Mouse (Mus musculus) mammary gland, adult 2 months (tissue): ENCODE measurements around the gene Klrd1. TPM values are rescaled to one million over a fixed set of nuclear protein-coding genes. Genes with fewer than 3 reads are reported as not detected.

Source experiments
- polyA plus RNA-seq: library from polyadenylated mRNA; depleted of rRNA; stranded (reverse); fragments of >200 nt; gene quantifications from 2 replicates; pipeline ENCODE4 v1.2.3, GENCODE M21; 2012; ENCODE audit warnings: low replicate concordance; rRNA removed

The Klrd1 gene
- 0.81 and 2.4 TPM in 2 replicates for polyA plus RNA-seq

DNA sequence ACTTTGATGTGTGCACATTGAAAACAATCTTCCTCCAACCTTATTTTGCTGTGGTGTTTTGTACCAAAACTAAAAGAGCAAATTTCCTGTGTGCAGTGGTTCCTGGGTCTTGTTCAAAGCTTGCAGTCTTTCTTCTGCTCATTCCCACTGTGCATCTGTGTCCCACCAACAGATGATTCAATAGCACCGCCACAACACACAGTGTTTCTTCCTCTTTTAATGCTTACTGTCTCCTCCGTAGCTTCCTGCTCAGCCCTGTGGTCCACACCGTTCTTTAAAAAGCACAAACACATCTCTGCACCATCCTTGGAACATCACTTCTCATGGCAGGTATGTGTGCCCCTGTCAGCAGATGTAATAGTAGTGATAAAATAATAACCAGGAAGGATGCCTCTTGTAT is at the start of gene Klrd1:
Gene Klrd1, plus strand, starts transcription at position 275 of the 400 bp plus-strand sequence.

GRCm38 (mm10) chr6:129577605-129578004 is 14.0 kb upstream of the Klrd1 start, which contains the start of gene Klre1:
Gene Klre1 (plus strand): TSS chr6:129577905.

DNA sequence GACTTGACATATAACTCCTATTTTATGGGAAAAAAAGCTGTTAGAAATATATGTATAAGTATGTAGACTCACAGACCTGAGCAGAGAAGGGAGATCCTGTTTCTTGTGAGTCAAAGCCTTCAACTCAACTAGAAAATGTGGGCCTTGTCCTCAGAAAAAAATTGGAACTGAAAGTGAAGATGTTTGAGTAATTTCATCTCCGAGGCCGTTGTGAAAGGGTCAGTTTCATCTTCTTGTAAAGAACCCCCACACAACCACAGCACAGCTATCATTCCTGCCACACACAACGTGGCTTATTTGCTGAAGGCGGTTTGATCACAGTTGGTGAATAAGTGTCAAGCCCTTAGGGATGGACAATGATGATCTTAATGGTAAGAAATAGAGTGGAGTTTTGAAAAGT is 32.2 kb downstream of the Klrd1 start, which contains the start of gene Klrk1:
Gene Klrk1, minus strand, starts transcription at position 130 of the 400 bp plus-strand sequence.

GRCm38 (mm10) chr6:129643237-129643636 is 51.7 kb downstream of the Klrd1 start, which contains the start of gene Klrc3:
Gene Klrc3 (minus strand): TSS chr6:129643337.

Other genes starting within 250 kb of the Klrd1 start
- 2.3 and 6.0 TPM in 2 replicates for gene Clec12a, start 249.1 kb upstream of the Klrd1 start, polyA plus RNA-seq
- 0.24 TPM in 1 of 2 replicates, not detected in the other for gene Clec12b, start 205.9 kb upstream of the Klrd1 start, polyA plus RNA-seq
- 0.17 and 0.33 TPM in 2 replicates for gene Clec1b, start 194.5 kb upstream of the Klrd1 start, polyA plus RNA-seq
- 2.1 and 3.8 TPM in 2 replicates for gene Clec9a, start 182.9 kb upstream of the Klrd1 start, polyA plus RNA-seq
- 1.9 and 3.4 TPM in 2 replicates for gene Clec1a, start 139.8 kb upstream of the Klrd1 start, polyA plus RNA-seq
- 0.05 and 0.17 TPM in 2 replicates for gene Olr1, start 84.6 kb upstream of the Klrd1 start, polyA plus RNA-seq
- gene Tmem52b, start 79.2 kb upstream of the Klrd1 start, polyA plus RNA-seq = not detected in 2 replicates
- gene Gabarapl1, start 58.6 kb upstream of the Klrd1 start, polyA plus RNA-seq = 58.2 and 73.7 TPM in 2 replicates
- gene Klre1, start 13.9 kb upstream of the Klrd1 start, polyA plus RNA-seq = 0.37 and 0.92 TPM in 2 replicates
- 0.36 and 1.9 TPM in 2 replicates for gene Klrk1, start 32.1 kb downstream of the Klrd1 start, polyA plus RNA-seq
- gene Klrc3, start 51.6 kb downstream of the Klrd1 start, polyA plus RNA-seq = 0.30 and 0.95 TPM in 2 replicates
- 0.23 and 0.46 TPM in 2 replicates for gene Klrc2, start 68.9 kb downstream of the Klrd1 start, polyA plus RNA-seq
- 0.70 and 1.2 TPM in 2 replicates for gene Klrc1, start 87.2 kb downstream of the Klrd1 start, polyA plus RNA-seq
- 0.20 TPM in 1 of 2 replicates, not detected in the other for gene Klri1, start 125.3 kb downstream of the Klrd1 start, polyA plus RNA-seq
- 0.13 TPM in 1 of 2 replicates, not detected in the other for gene Klri2, start 148.7 kb downstream of the Klrd1 start, polyA plus RNA-seq
- gene Gm156, start 192.5 kb downstream of the Klrd1 start, polyA plus RNA-seq = not detected in 2 replicates